Mouse (Mus musculus): Measurements from ENCODE around the gene Rbm18. TPM values are rescaled to one million over a fixed set of nuclear protein-coding genes. Genes with fewer than 3 reads are reported as not detected.
"Not testable (repeated sequence)": the region's sequence is repeated elsewhere in the genome, so short reads cannot be mapped to it uniquely, and the experiment has no call there.

The Rbm18 gene
- polyA plus RNA-seq, 1 experiment from 2014 or later: 33.7 TPM

- no peak overlapping the region; the same call in 1 of the 2 replicates for H3K27ac ChIP-seq (replicated peaks)
- DNase-seq (ENCODE audit: low spot score): no peak
Observed at GRCm38 (mm10) chr2:36172574-36172973, 36.0 kb upstream of the Rbm18 start.

DNA sequence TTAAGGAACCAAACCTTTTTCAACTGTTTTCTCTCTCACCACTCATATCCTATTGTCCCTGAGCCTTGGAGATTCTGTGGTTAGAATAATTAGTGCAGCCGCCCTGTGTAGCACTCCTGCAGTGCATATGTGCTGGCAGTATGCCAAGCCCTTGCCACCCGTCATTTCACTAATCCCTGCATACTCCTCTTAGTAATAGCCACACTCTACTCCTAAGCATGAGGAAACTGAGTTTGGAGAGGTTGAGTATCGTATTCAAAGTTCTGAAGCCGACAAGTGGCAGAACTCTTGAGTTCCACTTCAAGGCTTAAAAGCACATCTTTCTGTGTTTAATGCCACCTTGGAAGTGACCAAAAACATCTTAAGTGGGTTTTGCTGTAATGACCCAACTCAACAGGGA is 35.6 kb upstream of the Rbm18 start:
- no peak overlapping the region for H3K4me3 ChIP-seq (ENCODE audit: low read depth, low read length)
- peaks cover 2% of the 10 kb centered on the region; the same call in 1 of the 2 replicates for H3K36me3 ChIP-seq (ENCODE audit: control insufficient read depth, insufficient read depth, low read length)
- no peak overlapping the region for H3K9ac ChIP-seq (ENCODE audit: low read length)
- no peak overlapping the region for H3K27ac ChIP-seq (replicated peaks)
- ATAC-seq (ENCODE audit: low FRiP score, low TSS enrichment): no peak
- DNase-seq (ENCODE audit: low spot score): no peak
- no peaks in the 10 kb centered on the region for H3K4me1 ChIP-seq (replicated peaks; ENCODE audit: control insufficient read depth, insufficient read depth)
- 51% methylated on average over 4 of the region's 4 CpGs for WGBS
- H3K27me3 ChIP-seq (ENCODE audit: control insufficient read depth, insufficient read depth, low read length): no peaks in the 10 kb centered on the region
- TF ChIP-seq EP300 (optimal IDR thresholded peaks at IDR 0.05): no peak
- TF ChIP-seq CTCF (IDR thresholded peaks at IDR 0.05; ENCODE audit: low read depth): no peak
- H3K9me3 ChIP-seq (ENCODE audit: control insufficient read depth, low read length): no peaks in the 10 kb centered on the region
- no peak overlapping the region for H3K4me2 ChIP-seq (replicated peaks; ENCODE audit: low read depth)

More at GRCm38 (mm10) chr2:36172574-36172973, 36.0 kb upstream of the Rbm18 start:
- no peaks in the 10 kb centered on the region for H3K4me1 ChIP-seq (replicated peaks; ENCODE audit: control insufficient read depth, insufficient read depth)
- no peaks in the 10 kb centered on the region for H3K27me3 ChIP-seq (ENCODE audit: control insufficient read depth, insufficient read depth, low read length)
- peaks cover 2% of the 10 kb centered on the region; the same call in 1 of the 2 replicates for H3K36me3 ChIP-seq (ENCODE audit: control insufficient read depth, insufficient read depth, low read length)
- 83% methylated on average over 3 of the region's 3 CpGs for WGBS
- H3K4me2 ChIP-seq (replicated peaks; ENCODE audit: low read depth): no peak overlapping the region
- no peak overlapping the region for H3K4me3 ChIP-seq (ENCODE audit: low read depth, low read length)
- ATAC-seq (ENCODE audit: low FRiP score, low TSS enrichment): no peak
- TF ChIP-seq CTCF (IDR thresholded peaks at IDR 0.05; ENCODE audit: low read depth): no peak
- TF ChIP-seq EP300 (optimal IDR thresholded peaks at IDR 0.05): no peak
- no peaks in the 10 kb centered on the region for H3K9me3 ChIP-seq (ENCODE audit: control insufficient read depth, low read length)
- no peak overlapping the region for H3K9ac ChIP-seq (ENCODE audit: low read length)

- Histone ChIP-seq H3K27me3 (ENCODE audit: control insufficient read depth, insufficient read depth, low read length) (no peaks in the 10 kb centered on the region), H3K36me3 (ENCODE audit: control insufficient read depth, insufficient read depth, low read length) (peaks cover 2% of the 10 kb centered on the region; the same call in 1 of the 2 replicates), H3K4me1 (replicated peaks; ENCODE audit: control insufficient read depth, insufficient read depth) (no peaks in the 10 kb centered on the region), H3K27ac (replicated peaks) (no peak overlapping the region), H3K4me2 (replicated peaks; ENCODE audit: low read depth) (no peak overlapping the region), H3K9me3 (ENCODE audit: control insufficient read depth, low read length) (no peaks in the 10 kb centered on the region), H3K9ac (ENCODE audit: low read length) (no peak overlapping the region), H3K4me3 (ENCODE audit: low read depth, low read length) (no peak overlapping the region)
- no peak for ATAC-seq (ENCODE audit: low FRiP score, low TSS enrichment)
- TF ChIP-seq EP300 (optimal IDR thresholded peaks at IDR 0.05) (no peak), CTCF (IDR thresholded peaks at IDR 0.05; ENCODE audit: low read depth) (no peak)
- DNase-seq (ENCODE audit: low spot score): no peak
- WGBS: 69% methylated on average over 4 of the region's 4 CpGs
Observed at GRCm38 (mm10) chr2:36169176-36169575, 32.6 kb upstream of the Rbm18 start.

- no peaks in the 10 kb centered on the region for H3K27me3 ChIP-seq (ENCODE audit: control insufficient read depth, insufficient read depth, low read length)
- no peak overlapping the region for H3K9ac ChIP-seq (ENCODE audit: low read length)
- no peak for DNase-seq (ENCODE audit: low spot score)
- no peak overlapping the region for H3K4me2 ChIP-seq (replicated peaks; ENCODE audit: low read depth)
- ATAC-seq (ENCODE audit: low FRiP score, low TSS enrichment): no peak
- no peak for TF ChIP-seq EP300 (optimal IDR thresholded peaks at IDR 0.05)
- no peak for TF ChIP-seq CTCF (IDR thresholded peaks at IDR 0.05; ENCODE audit: low read depth)
- H3K36me3 ChIP-seq (ENCODE audit: control insufficient read depth, insufficient read depth, low read length): peaks cover 2% of the 10 kb centered on the region; the same call in 1 of the 2 replicates
- WGBS: 63% methylated on average over 1 of the region's 1 CpGs
- no peak overlapping the region for H3K27ac ChIP-seq (replicated peaks)
- H3K9me3 ChIP-seq (ENCODE audit: control insufficient read depth, low read length): no peaks in the 10 kb centered on the region
- no peak overlapping the region for H3K4me3 ChIP-seq (ENCODE audit: low read depth, low read length)
- H3K4me1 ChIP-seq (replicated peaks; ENCODE audit: control insufficient read depth, insufficient read depth): no peaks in the 10 kb centered on the region
Observed at GRCm38 (mm10) chr2:36167990-36168618, 31.5 kb upstream of the Rbm18 start.

GRCm38 (mm10) chr2:36159336-36159735 is 22.8 kb upstream of the Rbm18 start:
- Histone ChIP-seq H3K27me3 (ENCODE audit: control insufficient read depth, insufficient read depth, low read length) (no peaks in the 10 kb centered on the region), H3K27ac (replicated peaks) (no peak overlapping the region), H3K9me3 (ENCODE audit: control insufficient read depth, low read length) (no peaks in the 10 kb centered on the region), H3K4me2 (replicated peaks; ENCODE audit: low read depth) (no peak overlapping the region), H3K4me3 (ENCODE audit: low read depth, low read length) (no peak overlapping the region), H3K36me3 (ENCODE audit: control insufficient read depth, insufficient read depth, low read length) (peaks cover 10% of the 10 kb centered on the region; the same call in 1 of the 2 replicates), H3K4me1 (replicated peaks; ENCODE audit: control insufficient read depth, insufficient read depth) (no peaks in the 10 kb centered on the region), H3K9ac (ENCODE audit: low read length) (no peak overlapping the region)
- 83% methylated on average over 4 of the region's 4 CpGs for WGBS
- no peak for DNase-seq (ENCODE audit: low spot score)
- TF ChIP-seq CTCF (IDR thresholded peaks at IDR 0.05; ENCODE audit: low read depth) (no peak), EP300 (optimal IDR thresholded peaks at IDR 0.05) (no peak)
- no peak for ATAC-seq (ENCODE audit: low FRiP score, low TSS enrichment)

- no peak for ATAC-seq (ENCODE audit: low FRiP score, low TSS enrichment)
- peaks cover 11% of the 10 kb centered on the region; the same call in 1 of the 2 replicates for H3K36me3 ChIP-seq (ENCODE audit: control insufficient read depth, insufficient read depth, low read length)
- no peaks in the 10 kb centered on the region for H3K27me3 ChIP-seq (ENCODE audit: control insufficient read depth, insufficient read depth, low read length)
- H3K9me3 ChIP-seq (ENCODE audit: control insufficient read depth, low read length): no peaks in the 10 kb centered on the region
- no peak overlapping the region for H3K9ac ChIP-seq (ENCODE audit: low read length)
- no peak for DNase-seq (ENCODE audit: low spot score)
- H3K27ac ChIP-seq (replicated peaks): no peak overlapping the region
- WGBS: 94% methylated on average over 1 of the region's 1 CpGs
- no peak for TF ChIP-seq EP300 (optimal IDR thresholded peaks at IDR 0.05)
- no peak for TF ChIP-seq CTCF (IDR thresholded peaks at IDR 0.05; ENCODE audit: low read depth)
- H3K4me1 ChIP-seq (replicated peaks; ENCODE audit: control insufficient read depth, insufficient read depth): no peaks in the 10 kb centered on the region
- H3K4me2 ChIP-seq (replicated peaks; ENCODE audit: low read depth): no peak overlapping the region
- H3K4me3 ChIP-seq (ENCODE audit: low read depth, low read length): no peak overlapping the region
Observed at GRCm38 (mm10) chr2:36157461-36157860, 20.9 kb upstream of the Rbm18 start.

DNA sequence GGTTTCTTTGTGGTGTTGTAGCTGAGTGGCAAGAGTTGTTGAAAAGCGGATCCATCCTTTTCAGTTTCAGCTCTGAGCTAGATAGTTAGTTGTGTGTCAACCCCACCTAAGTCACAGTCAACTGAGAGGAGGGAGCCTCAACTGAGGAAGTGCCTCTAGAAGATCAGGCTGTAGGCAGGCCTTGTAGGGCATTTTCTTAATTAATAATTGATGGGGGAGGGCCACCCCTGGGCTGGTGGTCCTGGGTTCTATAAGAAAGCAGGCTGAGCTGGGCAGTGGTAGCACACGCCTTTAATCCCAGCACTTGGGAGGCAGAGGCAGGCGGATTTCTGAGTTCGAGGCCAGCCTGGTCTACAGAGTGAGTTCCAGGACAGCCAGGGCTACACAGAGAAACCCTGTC is 15.8 kb upstream of the Rbm18 start:
- WGBS: 99% methylated on average over 4 of the region's 4 CpGs
- not testable (repeated sequence) for H3K27ac ChIP-seq (replicated peaks); H3K4me1 ChIP-seq (replicated peaks; ENCODE audit: control insufficient read depth, insufficient read depth); H3K4me2 ChIP-seq (replicated peaks; ENCODE audit: low read depth); H3K9ac ChIP-seq (ENCODE audit: low read length); ATAC-seq (ENCODE audit: low FRiP score, low TSS enrichment); H3K9me3 ChIP-seq (ENCODE audit: control insufficient read depth, low read length); H3K4me3 ChIP-seq (ENCODE audit: low read depth, low read length); DNase-seq (ENCODE audit: low spot score); H3K27me3 ChIP-seq (ENCODE audit: control insufficient read depth, insufficient read depth, low read length); H3K36me3 ChIP-seq (ENCODE audit: control insufficient read depth, insufficient read depth, low read length)
